Mouse (Mus musculus): ENCODE measurements at regions not wholly inside any gene's neighbourhood (a gene's known extent, or its start where the extent isn't known, plus 50 kb on each side); places are given as distances from the start of the nearest gene placed in this dataset.

DNA sequence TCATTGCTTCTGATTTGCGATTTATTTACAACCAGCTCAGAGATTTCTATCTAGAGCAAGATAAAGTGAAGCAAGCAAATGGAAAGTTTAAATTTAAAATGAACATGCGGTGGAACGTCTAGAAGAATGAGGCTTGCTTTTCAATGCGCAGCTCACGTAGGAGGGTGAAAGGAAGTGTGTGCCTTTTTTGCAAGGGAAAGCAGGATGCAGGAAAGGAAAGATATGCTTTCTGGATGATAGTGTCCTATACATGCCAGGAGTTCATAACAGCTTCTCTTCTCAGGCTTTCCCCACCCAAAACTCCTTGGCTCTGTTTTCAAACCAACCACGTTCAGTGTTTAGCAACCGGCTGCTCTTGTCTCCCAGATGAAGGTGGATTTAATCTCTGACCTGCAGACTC is 132.9 kb upstream of the Nlgn1 start:
- peak in 1 of 2 experiments; percentile 52 for DNase-seq (ENCODE audit: extremely low spot score in 1 of 2, low spot score in 1 of 2)

DNA sequence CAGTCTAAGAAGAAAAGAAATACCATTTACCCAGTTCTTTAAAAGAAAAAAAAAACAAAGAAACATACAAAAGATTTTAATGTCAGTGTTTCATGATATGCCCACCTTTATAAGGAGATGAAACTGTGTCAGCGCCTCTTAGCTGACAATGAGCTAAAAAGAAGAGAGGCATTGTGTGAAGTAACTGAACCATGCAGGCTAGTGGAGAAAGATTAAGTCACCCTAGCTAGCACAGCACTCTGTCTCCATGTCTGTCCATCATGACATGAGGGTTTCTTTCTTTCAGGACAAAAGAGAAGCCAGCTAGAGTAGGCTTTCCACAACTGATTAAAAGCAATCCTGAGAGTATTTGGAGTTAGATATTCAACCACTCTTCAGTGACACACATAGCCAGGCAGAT is 122.7 kb upstream of the Nlgn1 start:
- DNase-seq (ENCODE audit: extremely low spot score in 1 of 2, low spot score in 1 of 2) = no peak

DNA sequence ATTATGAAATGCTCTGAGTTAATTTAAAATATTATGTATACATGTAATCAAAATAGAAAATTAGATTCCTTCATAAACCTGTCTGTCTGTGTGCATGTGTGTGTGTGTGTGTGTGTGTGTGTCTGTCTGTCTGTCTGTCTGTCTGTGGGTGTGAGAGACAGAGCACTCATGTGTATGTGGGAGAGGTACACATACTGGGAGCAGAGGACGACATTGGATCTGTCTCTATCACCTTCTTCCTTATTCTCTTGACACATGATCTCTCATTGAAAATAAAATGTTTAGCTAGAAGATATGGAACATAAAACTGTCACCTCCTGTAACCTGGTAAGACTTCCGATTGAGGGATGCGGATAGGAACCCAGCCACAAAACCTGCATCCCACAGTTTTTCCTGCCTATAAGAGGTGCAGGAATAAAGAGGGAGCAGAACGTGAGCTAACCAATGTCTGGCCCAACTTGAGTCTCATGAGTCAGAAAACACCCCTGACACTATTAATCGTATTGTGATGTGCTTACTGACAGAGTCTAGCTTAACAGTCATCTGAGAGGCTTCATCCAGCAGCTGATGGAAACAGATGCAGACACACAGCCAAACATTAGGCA is 105.6 kb upstream of the Nlgn1 start:
- no peak for DNase-seq (ENCODE audit: extremely low spot score in 1 of 2, low spot score in 1 of 2)

Measured in frontal cortex, adult 2 months (tissue).